Mouse (Mus musculus) heart, embryonic 14.5 days (tissue): ENCODE measurements around the gene Fam214b. TPM values are rescaled to one million over a fixed set of nuclear protein-coding genes. Genes with fewer than 3 reads are reported as not detected.

Experiments used
- ATAC-seq: fragments of 200-750 bp; cut with Nextera tagmentation; 2 replicates; pipeline ENCODE4 v1.8.0; 2017; ENCODE audit warnings: low read depth, moderate TSS enrichment; ENCODE audit not compliant: insufficient number of reproducible peaks, insufficient read depth, low FRiP score
- H3K27ac ChIP-seq, 2 experiments: fragments of 200-500 bp in 1 of 2; fragments of 300-500 bp in 1 of 2; sonication (generic) in 1 of 2; replicated peaks in 1 of 2; 2 replicates each; pipeline ENCODE4 v1.5.1; 2012 to 2014; ENCODE audit warnings: low read depth in 2 of 2, low read length in 2 of 2, control low read depth in 1 of 2, mild to moderate bottlenecking in 1 of 2, mixed read lengths in 1 of 2; ENCODE audit not compliant: control insufficient read depth in 1 of 2, insufficient read depth in 1 of 2
- H3K27me3 ChIP-seq: fragments of 300-500 bp; sonication (generic); 2 replicates; pipeline ENCODE4 v1.6.1; 2014; ENCODE audit warnings: mild to moderate bottlenecking, low read length, control low read depth; ENCODE audit not compliant: control insufficient read depth, insufficient read depth
- H3K36me3 ChIP-seq: fragments of 300-500 bp; sonication (generic); 2 replicates; pipeline ENCODE4 v1.6.1; 2014; ENCODE audit warnings: mild to moderate bottlenecking, control low read depth, low read length, mixed read lengths; ENCODE audit not compliant: control insufficient read depth, insufficient read depth
- H3K4me1 ChIP-seq, 2 experiments: fragments of 200-500 bp in 1 of 2; fragments of 300-500 bp in 1 of 2; sonication (generic) in 1 of 2; 2 replicates each; pipeline ENCODE4 v1.6.1; 2012 to 2014; ENCODE audit warnings: low read length in 2 of 2, control low read depth in 1 of 2, mixed read lengths in 1 of 2; ENCODE audit not compliant: control insufficient read depth in 2 of 2, insufficient read depth in 2 of 2
- H3K4me2 ChIP-seq: fragments of 300-500 bp; sonication (generic); 2 replicates; pipeline ENCODE4 v1.6.1; 2014; ENCODE audit warnings: mild to moderate bottlenecking, low read length
- H3K4me3 ChIP-seq, 2 experiments: fragments of 200-500 bp in 1 of 2; fragments of 300-500 bp in 1 of 2; sonication (generic) in 1 of 2; 2 replicates each; pipeline ENCODE4 v1.5.1; 2012 to 2014; ENCODE audit warnings: low read length in 2 of 2, mild to moderate bottlenecking in 2 of 2, control low read depth in 1 of 2, low read depth in 1 of 2, moderate library complexity in 1 of 2; ENCODE audit not compliant: control insufficient read depth in 1 of 2, insufficient read depth in 1 of 2
- H3K9ac ChIP-seq: fragments of 300-500 bp; sonication (generic); 2 replicates; pipeline ENCODE4 v1.6.1; 2014; ENCODE audit warnings: mild to moderate bottlenecking, low read length
- H3K9me3 ChIP-seq: fragments of 300-500 bp; sonication (generic); 2 replicates; pipeline ENCODE4 v1.6.1; 2016; ENCODE audit warnings: low read length, control low read depth; ENCODE audit not compliant: control insufficient read depth
- WGBS: fragments of 180-500 bp; shearing (Covaris S2); extraction: QIAGEN DNeasy Blood & Tissue Kit; methylation state at CpG from one replicate; pipeline ENCODE4 v1.1.7; 2014; 5-methylcytosine and 5-hydroxymethylcytosine counted together
- polyA plus RNA-seq: library from polyadenylated mRNA; unstranded; fragments of >200 nt; fragmentation: Nextera tagmentation; extraction: Ambion mirVana; gene quantifications from 2 replicates; pipeline ENCODE4 v1.2.1, GENCODE M21; 2014

Fam214b gene
- polyA plus RNA-seq, 1 experiment from 2014 or later: 12.0 TPM

GRCm38 (mm10) chr4:43046607-43047006, 587 bp upstream of the Fam214b start:
- H3K27me3 ChIP-seq: no peaks in the 10 kb centered on the region
- H3K4me2 ChIP-seq: peak overlapping the region; percentile 78; the same call in 1 of the 2 replicates
- no peak overlapping the region for H3K27ac ChIP-seq
- no peak overlapping the region for H3K9ac ChIP-seq
- peaks cover 7 to 21% of the 10 kb centered on the region in 2 experiments for H3K4me1 ChIP-seq
- H3K4me3 ChIP-seq: no peak overlapping the region
- 57% methylated on average over 5 of the region's 5 CpGs for WGBS
- ATAC-seq: no peak
- H3K9me3 ChIP-seq: no peaks in the 10 kb centered on the region
- no peaks in the 10 kb centered on the region for H3K36me3 ChIP-seq

- H3K4me1 ChIP-seq: peaks cover 10 to 25% of the 10 kb centered on the region in 2 experiments
- H3K9ac ChIP-seq: peak overlapping the region; percentile 67
- 0 out of 2 replicates have a peak, but pooled peaks have one; percentile 0 for ATAC-seq
- H3K27ac ChIP-seq: peak overlapping the region in 1 of 2 experiments; percentile 50; a peak in 2 of 4 replicates
- 11% methylated on average over 13 of the region's 13 CpGs for WGBS
- no peaks in the 10 kb centered on the region for H3K36me3 ChIP-seq
- H3K4me2 ChIP-seq: peak overlapping the region; percentile 78
- peak overlapping the region; percentile 57 for H3K4me3 ChIP-seq
- no peaks in the 10 kb centered on the region for H3K9me3 ChIP-seq
- H3K27me3 ChIP-seq: no peaks in the 10 kb centered on the region
Observed at GRCm38 (mm10) chr4:43045285-43045658, 748 bp downstream of the Fam214b start.

- peak overlapping the region in 1 of 2 experiments; percentile 57; a peak in 2 of 4 replicates for H3K4me3 ChIP-seq
- peak overlapping the region; percentile 67 for H3K9ac ChIP-seq
- no peaks in the 10 kb centered on the region for H3K36me3 ChIP-seq
- peaks cover 10 to 25% of the 10 kb centered on the region in 2 experiments for H3K4me1 ChIP-seq
- H3K4me2 ChIP-seq: peak overlapping the region; percentile 78
- no peak for ATAC-seq
- H3K27me3 ChIP-seq: no peaks in the 10 kb centered on the region
- WGBS: 34% methylated on average over 4 of the region's 4 CpGs
- H3K9me3 ChIP-seq: no peaks in the 10 kb centered on the region
- peak overlapping the region; percentile 29 to 74 for H3K27ac ChIP-seq
Observed at GRCm38 (mm10) chr4:43044673-43045072, 1.3 kb downstream of the Fam214b start.

GRCm38 (mm10) chr4:43043644-43044357, 2.2 kb downstream of the Fam214b start:
- H3K9me3 ChIP-seq: no peaks in the 10 kb centered on the region
- peak overlapping the region; percentile 29 to 74 for H3K27ac ChIP-seq
- ATAC-seq: peak; percentile 11; the same call in 1 of the 2 replicates
- peak overlapping the region; percentile 78 for H3K4me2 ChIP-seq
- WGBS: 19% methylated on average over 7 of the region's 7 CpGs
- peak overlapping the region; percentile 13 to 22; a peak in 2 of 4 replicates for H3K4me3 ChIP-seq
- peak overlapping the region; percentile 67 for H3K9ac ChIP-seq
- H3K4me1 ChIP-seq: peaks cover 15 to 33% of the 10 kb centered on the region in 2 experiments
- no peaks in the 10 kb centered on the region for H3K36me3 ChIP-seq
- no peaks in the 10 kb centered on the region for H3K27me3 ChIP-seq

- no peak overlapping the region for H3K4me3 ChIP-seq
- no peak overlapping the region for H3K4me2 ChIP-seq
- H3K9me3 ChIP-seq: no peaks in the 10 kb centered on the region
- no peak for ATAC-seq
- H3K9ac ChIP-seq: no peak overlapping the region
- 42% methylated on average over 9 of the region's 9 CpGs for WGBS
- H3K36me3 ChIP-seq: peaks cover 11% of the 10 kb centered on the region
- no peak overlapping the region for H3K27ac ChIP-seq
- no peaks in the 10 kb centered on the region for H3K27me3 ChIP-seq
- H3K4me1 ChIP-seq: peaks cover 23 to 47% of the 10 kb centered on the region in 2 experiments
Observed at GRCm38 (mm10) chr4:43040881-43041547, 5.0 kb downstream of the Fam214b start.

GRCm38 (mm10) chr4:43040114-43040572, 5.9 kb downstream of the Fam214b start:
- ATAC-seq: peak; percentile 97
- H3K4me1 ChIP-seq: peaks cover 23 to 43% of the 10 kb centered on the region in 2 experiments

GRCm38 (mm10) chr4:43039609-43040008, 6.4 kb downstream of the Fam214b start:
- Histone ChIP-seq H3K27ac (peak overlapping the region; percentile 58 to 61), H3K4me3 (peak overlapping the region; percentile 53 to 71), H3K27me3 (no peaks in the 10 kb centered on the region), H3K4me2 (peak overlapping the region; percentile 94), H3K9me3 (no peaks in the 10 kb centered on the region), H3K4me1 (peaks cover 20 to 38% of the 10 kb centered on the region in 2 experiments), H3K36me3 (peaks cover 22% of the 10 kb centered on the region), H3K9ac (peak overlapping the region; percentile 78)
- WGBS: 2% methylated on average over 11 of the region's 11 CpGs
- ATAC-seq: peak; percentile 7

More at GRCm38 (mm10) chr4:43040114-43040572, 5.9 kb downstream of the Fam214b start:
- Histone ChIP-seq H3K9ac (peak overlapping the region; percentile 78), H3K36me3 (peaks cover 19% of the 10 kb centered on the region), H3K9me3 (no peaks in the 10 kb centered on the region), H3K4me3 (peak overlapping the region; percentile 53 to 71), H3K4me2 (peak overlapping the region; percentile 94), H3K27ac (peak overlapping the region; percentile 58 to 61), H3K27me3 (no peaks in the 10 kb centered on the region)
- WGBS: 1% methylated on average over 25 of the region's 25 CpGs
